Mouse (Mus musculus): ENCODE results near the gene Mrgprd. TPM values are rescaled to one million over a fixed set of nuclear protein-coding genes. Genes with fewer than 3 reads are reported as not detected.

Mrgprd gene
- total RNA-seq, 2 experiments from 2014 or later = not detected

GRCm38 (mm10) chr7:145302488-145303285, 11.9 kb upstream of the Mrgprd start:
- DNase-seq (ENCODE audit: low spot score in 2 of 2) = no peak

DNA sequence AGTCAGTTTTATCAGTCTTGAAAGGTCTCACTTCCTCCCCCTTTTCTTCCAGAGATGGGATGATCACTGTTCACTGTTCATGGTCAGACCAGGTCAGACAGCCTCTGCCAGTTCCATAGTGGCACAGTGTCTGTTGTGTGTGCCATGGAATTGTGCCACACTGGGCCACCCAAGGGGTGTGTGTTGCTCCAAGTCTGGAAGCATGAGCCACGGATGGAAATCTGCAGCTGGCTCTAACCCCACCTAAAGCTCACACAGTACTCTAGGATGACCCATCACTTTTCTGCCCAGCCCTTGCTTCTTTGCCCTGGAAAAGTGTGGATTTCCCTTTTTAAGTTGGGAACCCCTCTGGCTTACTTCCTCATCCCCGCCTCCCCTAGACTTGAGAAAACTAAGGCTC, 10.5 kb upstream of the Mrgprd start:
- no peak for DNase-seq (ENCODE audit: low spot score in 2 of 2)

GRCm38 (mm10) chr7:145307636-145308035, 7.0 kb upstream of the Mrgprd start:
- DNase-seq (ENCODE audit: low spot score in 2 of 2) = no peak

GRCm38 (mm10) chr7:145308061-145308675, 6.5 kb upstream of the Mrgprd start:
- DNase-seq (ENCODE audit: low spot score in 2 of 2) = peak in 1 of 2 experiments; percentile 38

- DNase-seq (ENCODE audit: low spot score in 2 of 2) = no peak
Observed at GRCm38 (mm10) chr7:145308866-145309265, 5.8 kb upstream of the Mrgprd start.

DNA sequence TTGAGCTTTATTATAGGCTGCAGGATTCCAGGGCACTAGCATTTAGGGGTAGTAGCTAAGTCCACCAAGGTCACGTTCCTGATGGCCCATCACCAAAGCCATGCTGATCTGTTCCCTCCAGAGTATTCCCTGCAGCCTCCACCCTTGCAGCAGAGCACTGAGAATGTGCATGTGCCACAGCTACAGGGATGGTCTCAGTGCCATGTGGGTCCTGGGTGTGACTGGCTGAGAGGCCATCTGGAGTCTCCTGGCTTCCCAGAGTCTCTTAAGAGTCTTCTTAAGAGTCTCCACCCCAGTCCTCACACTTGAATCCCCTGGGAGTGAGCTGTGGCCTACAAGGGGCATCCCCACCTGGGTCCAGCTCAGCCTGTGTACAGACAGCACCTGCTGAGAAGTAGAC, 4.8 kb upstream of the Mrgprd start:
- DNase-seq (ENCODE audit: low spot score in 2 of 2) = no peak

DNA sequence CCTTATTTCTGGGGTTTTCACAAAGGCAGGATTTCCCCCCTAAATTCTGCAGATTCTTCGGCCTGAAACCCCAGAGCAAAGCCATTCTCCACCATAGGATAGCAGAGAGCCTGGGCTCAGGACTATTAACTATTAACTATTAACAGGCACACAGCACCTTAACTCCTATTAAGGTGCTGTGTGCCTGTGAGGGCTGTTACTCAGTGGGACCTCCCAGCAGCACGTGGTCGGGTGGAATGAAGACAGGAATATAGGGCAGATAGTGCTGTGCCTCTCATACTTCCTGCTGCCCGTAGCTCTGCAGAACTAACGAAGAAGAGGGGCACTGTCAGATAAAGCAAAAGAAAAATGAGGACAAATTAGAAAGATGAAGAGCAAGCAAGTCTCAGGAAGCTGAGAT, 4.1 kb upstream of the Mrgprd start:
- no peak for DNase-seq (ENCODE audit: low spot score in 2 of 2)

DNA sequence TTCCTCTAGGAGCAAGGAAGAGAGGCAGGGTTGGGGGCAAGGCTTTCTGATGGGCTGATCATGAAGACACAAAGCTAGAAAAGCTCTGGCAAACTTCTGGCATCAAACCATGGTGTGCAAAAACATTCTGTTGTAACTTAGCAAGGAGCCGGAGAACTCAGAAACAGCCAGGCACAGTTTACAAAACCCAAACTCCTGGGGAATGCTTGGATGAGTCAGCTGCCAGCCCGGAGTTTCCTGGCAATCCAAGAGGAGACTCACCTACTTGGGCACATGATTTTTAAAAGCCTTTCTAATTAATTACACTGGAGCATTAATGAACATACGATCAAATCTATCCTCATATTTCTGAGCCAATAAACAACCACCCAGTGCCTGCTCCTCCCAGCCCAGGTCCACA, 2.5 kb upstream of the Mrgprd start:
- no peak for DNase-seq (ENCODE audit: low spot score in 2 of 2)

- no peak for DNase-seq (ENCODE audit: low spot score in 2 of 2)
Observed at GRCm38 (mm10) chr7:145317522-145317921, 2.9 kb downstream of the Mrgprd start.

GRCm38 (mm10) chr7:145319481-145319880, 4.8 kb downstream of the Mrgprd start:
- no peak for DNase-seq (ENCODE audit: low spot score in 2 of 2)

DNA sequence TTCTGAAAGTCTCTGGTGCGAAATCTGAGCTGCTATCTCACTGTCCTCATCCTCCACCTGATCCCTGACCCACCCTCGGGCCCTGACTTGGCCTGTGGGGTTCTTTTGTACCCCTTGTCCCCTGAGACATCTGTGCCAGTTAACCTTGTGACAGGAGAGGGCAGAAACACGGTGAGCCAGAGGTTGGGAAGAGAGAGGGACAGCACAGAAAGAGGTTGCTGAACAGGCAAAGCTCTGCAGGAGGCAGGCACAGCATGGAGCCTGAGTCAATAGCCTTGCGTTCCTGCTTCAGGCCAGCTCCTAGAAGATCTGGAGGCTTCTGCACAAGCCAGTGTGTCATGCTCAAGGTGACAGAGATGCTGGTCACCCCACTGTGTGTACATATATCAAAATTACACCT, 9.0 kb downstream of the Mrgprd start:
- DNase-seq (ENCODE audit: low spot score in 2 of 2) = no peak

DNA sequence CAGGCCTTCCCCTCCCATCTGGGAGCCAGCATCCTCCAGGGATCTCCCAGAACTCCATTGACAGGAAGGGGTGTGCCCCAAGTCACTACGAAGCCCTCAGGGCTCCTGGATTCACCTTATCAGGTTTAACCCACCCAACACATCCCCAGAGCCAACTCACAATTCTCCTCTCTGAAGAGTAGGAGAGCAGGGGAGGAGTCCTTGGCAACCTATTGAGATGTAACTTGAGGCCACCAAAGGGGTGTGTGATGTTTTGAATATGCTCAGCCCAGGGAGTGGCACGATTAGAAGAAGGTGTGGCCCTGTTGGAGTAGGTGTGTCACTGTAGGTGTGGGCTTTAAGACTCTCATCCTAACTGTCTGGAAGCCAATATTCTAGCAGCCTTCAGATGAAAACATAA, 11.1 kb downstream of the Mrgprd start:
- no peak for DNase-seq (ENCODE audit: low spot score in 2 of 2)

GRCm38 (mm10) chr7:145329982-145330381, 15.3 kb downstream of the Mrgprd start:
- no peak for DNase-seq (ENCODE audit: low spot score in 2 of 2)

- no peak for DNase-seq (ENCODE audit: low spot score in 2 of 2)
Observed at GRCm38 (mm10) chr7:145330641-145331040, 16.0 kb downstream of the Mrgprd start.

- DNase-seq (ENCODE audit: low spot score in 2 of 2) = no peak
Observed at GRCm38 (mm10) chr7:145332376-145333041, 17.9 kb downstream of the Mrgprd start.

GRCm38 (mm10) chr7:145333936-145334335, 19.3 kb downstream of the Mrgprd start:
- DNase-seq (ENCODE audit: low spot score in 2 of 2) = no peak

GRCm38 (mm10) chr7:145334428-145335027, 19.9 kb downstream of the Mrgprd start:
- DNase-seq (ENCODE audit: low spot score in 2 of 2) = no peak

DNA sequence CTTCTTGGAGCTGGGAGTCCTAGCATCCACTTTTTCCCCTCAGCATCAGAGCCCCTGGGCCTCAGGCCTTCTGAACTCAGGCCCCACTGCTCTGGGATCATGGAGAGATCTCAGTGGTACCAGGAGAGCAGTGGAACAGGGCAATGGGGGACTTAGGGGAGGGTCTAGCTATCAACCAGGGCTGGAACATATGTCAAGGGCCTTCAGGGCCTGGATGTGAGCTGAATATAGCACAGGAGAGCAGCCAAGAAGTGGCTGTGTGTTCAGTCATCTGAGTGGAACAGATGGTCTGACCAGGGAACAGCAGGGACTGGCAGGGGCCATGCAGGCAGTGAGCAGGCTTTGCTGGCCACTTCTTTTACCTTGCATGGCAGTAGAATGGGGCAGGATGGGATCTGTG, 20.6 kb downstream of the Mrgprd start:
- no peak for DNase-seq (ENCODE audit: low spot score in 2 of 2)

DNA sequence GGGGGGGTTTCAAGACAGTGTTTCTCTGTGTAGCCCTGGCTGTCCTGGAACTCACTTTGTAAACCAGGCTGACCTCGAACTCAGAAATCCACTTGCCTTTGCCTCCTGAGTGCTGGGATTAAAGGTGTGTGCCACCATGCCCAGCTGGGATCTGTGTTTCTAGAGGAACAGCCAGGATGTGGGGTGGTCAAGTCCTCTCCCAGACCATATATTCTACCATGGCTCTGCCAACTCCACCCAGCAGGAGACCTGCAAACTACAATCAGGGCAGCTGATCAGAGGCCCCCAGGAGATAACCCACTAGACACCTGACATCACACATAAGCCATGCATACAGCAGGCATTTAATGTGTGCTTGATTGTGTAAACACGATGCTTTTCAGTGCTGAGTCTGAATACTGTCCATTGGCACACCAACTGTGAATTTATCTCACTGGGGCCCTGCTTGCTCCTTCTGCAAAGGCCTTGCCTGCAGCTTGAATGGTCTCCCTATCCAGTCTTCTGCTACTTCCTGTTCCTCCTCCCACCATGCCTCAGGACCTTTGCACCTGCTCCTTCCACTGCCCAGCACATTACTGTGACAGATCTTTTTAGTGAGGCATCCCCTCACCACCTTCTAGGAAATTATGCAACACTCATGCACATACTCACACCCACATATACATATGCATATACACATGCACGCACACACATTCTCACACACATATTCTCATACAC, 21.1 kb downstream of the Mrgprd start:
- no peak for DNase-seq (ENCODE audit: low spot score in 2 of 2)

DNA sequence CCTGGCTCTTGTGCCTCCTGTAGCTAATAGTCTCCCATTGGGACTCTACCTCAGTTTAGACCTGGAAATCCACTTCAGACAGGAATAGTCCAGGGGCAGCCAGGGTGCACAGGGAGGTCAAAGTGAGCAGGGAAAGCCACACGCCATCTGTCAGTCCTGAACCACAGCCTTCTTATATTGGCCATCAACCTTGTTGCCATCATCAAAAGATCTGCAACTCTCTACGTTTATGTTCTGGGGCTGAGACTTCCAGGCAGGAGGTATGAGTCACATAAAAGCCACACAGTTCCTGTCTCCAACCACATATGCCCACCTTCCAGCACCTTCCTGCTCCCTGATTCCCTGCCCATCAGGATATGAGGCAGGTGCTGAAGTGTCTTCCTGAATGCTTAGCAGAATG, 23.3 kb downstream of the Mrgprd start:
- DNase-seq (ENCODE audit: low spot score in 2 of 2) = no peak

DNA sequence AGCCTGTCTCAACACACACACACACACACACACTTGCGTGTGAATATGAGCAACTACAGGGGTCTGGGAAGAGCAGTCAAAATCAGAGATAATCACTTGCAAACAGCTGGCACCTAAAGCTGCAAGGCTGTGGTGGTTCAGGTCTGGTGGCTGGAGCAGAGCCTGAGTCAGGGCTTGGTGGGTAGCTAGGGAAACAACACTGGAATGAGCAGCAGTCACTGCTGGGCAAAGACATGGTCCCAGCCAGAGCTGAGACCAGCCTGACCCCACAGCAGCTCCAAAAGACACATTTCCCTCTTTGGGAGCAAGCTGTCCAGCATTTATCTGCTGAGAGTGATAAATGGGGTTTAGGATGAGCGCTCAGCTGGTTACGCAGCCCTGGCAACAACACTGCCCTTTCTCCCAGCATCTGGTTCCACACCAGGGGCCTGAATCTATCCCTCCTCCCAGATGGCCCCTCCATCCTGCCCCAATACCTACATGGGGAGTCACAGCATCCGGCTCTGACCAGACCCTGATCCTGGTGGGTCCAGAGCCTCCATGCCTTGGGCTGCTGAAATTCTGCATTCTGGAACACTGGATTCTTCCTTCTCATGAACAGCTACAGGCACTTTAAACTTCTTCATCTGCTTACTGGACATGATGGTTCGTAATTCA, 25.7 kb downstream of the Mrgprd start:
- DNase-seq (ENCODE audit: low spot score in 2 of 2) = no peak

Measured in layer of hippocampus, postnatal 10 days (tissue).